Mouse (Mus musculus): ENCODE measurements around the gene Pomgnt1. TPM values are rescaled to one million over a fixed set of nuclear protein-coding genes. Genes with fewer than 3 reads are reported as not detected.
A peak's percentile ranks its signal among the peaks of the same experiment; 100 is the strongest.

The Pomgnt1 gene
- polyA plus RNA-seq, 1 experiment, result 77.5 TPM

- peak in 1 of 2 experiments; percentile 53 for DNase-seq (ENCODE audit: extremely low spot score in 1 of 2, low spot score in 1 of 2)
Observed at GRCm38 (mm10) chr4:116134990-116135389, 11.3 kb downstream of the Pomgnt1 start.

GRCm38 (mm10) chr4:116137421-116137996, 13.9 kb downstream of the Pomgnt1 start:
- no peak for DNase-seq (ENCODE audit: extremely low spot score in 1 of 2, low spot score in 1 of 2)

- peak in 1 of 2 experiments; percentile 72 for DNase-seq (ENCODE audit: extremely low spot score in 1 of 2, low spot score in 1 of 2)
Observed at GRCm38 (mm10) chr4:116140801-116141574, 17.3 kb downstream of the Pomgnt1 start.

- no peak for DNase-seq (ENCODE audit: extremely low spot score in 1 of 2, low spot score in 1 of 2)
Observed at GRCm38 (mm10) chr4:116141736-116142135, 18.1 kb downstream of the Pomgnt1 start.

GRCm38 (mm10) chr4:116142269-116142668, 18.6 kb downstream of the Pomgnt1 start:
- no peak for DNase-seq (ENCODE audit: extremely low spot score in 1 of 2, low spot score in 1 of 2)

- no peak for DNase-seq (ENCODE audit: extremely low spot score in 1 of 2, low spot score in 1 of 2)
Observed at GRCm38 (mm10) chr4:116143317-116143811, 19.7 kb downstream of the Pomgnt1 start.

GRCm38 (mm10) chr4:116143891-116144717, 20.5 kb downstream of the Pomgnt1 start:
- peak in 1 of 2 experiments; percentile 75 for DNase-seq (ENCODE audit: extremely low spot score in 1 of 2, low spot score in 1 of 2)

GRCm38 (mm10) chr4:116149812-116150155, 26.1 kb downstream of the Pomgnt1 start:
- DNase-seq (ENCODE audit: extremely low spot score in 1 of 2, low spot score in 1 of 2), result peak in 1 of 2 experiments; percentile 40

- peak in 1 of 2 experiments; percentile 51 for DNase-seq (ENCODE audit: extremely low spot score in 1 of 2, low spot score in 1 of 2)
Observed at GRCm38 (mm10) chr4:116150156-116150861, 26.7 kb downstream of the Pomgnt1 start.

GRCm38 (mm10) chr4:116150862-116151221, 27.2 kb downstream of the Pomgnt1 start:
- no peak for DNase-seq (ENCODE audit: extremely low spot score in 1 of 2, low spot score in 1 of 2)

GRCm38 (mm10) chr4:116151238-116151637, 27.6 kb downstream of the Pomgnt1 start, which contains the start of gene Lurap1:
Lurap1 (minus strand) TSS chr4:116151338.
- no peak for DNase-seq (ENCODE audit: extremely low spot score in 1 of 2, low spot score in 1 of 2)

GRCm38 (mm10) chr4:116152702-116153101, 29.1 kb downstream of the Pomgnt1 start:
- no peak for DNase-seq (ENCODE audit: extremely low spot score in 1 of 2, low spot score in 1 of 2)

- DNase-seq (ENCODE audit: extremely low spot score in 1 of 2, low spot score in 1 of 2), result no peak
Observed at GRCm38 (mm10) chr4:116157882-116158281, 34.2 kb downstream of the Pomgnt1 start.

- DNase-seq (ENCODE audit: extremely low spot score in 1 of 2, low spot score in 1 of 2), result peak in 1 of 2 experiments; percentile 69
Observed at GRCm38 (mm10) chr4:116159912-116160311, 36.3 kb downstream of the Pomgnt1 start.

- DNase-seq (ENCODE audit: extremely low spot score in 1 of 2, low spot score in 1 of 2), result peak; percentile 89
Observed at GRCm38 (mm10) chr4:116160769-116161168, 37.1 kb downstream of the Pomgnt1 start.

GRCm38 (mm10) chr4:116162142-116162541, 38.5 kb downstream of the Pomgnt1 start:
- no peak for DNase-seq (ENCODE audit: extremely low spot score in 1 of 2, low spot score in 1 of 2)

GRCm38 (mm10) chr4:116164759-116165554, 41.3 kb downstream of the Pomgnt1 start:
- no peak for DNase-seq (ENCODE audit: extremely low spot score in 1 of 2, low spot score in 1 of 2)

GRCm38 (mm10) chr4:116165708-116166407, 42.2 kb downstream of the Pomgnt1 start:
- DNase-seq (ENCODE audit: extremely low spot score in 1 of 2, low spot score in 1 of 2), result no peak

- no peak for DNase-seq (ENCODE audit: extremely low spot score in 1 of 2, low spot score in 1 of 2)
Observed at GRCm38 (mm10) chr4:116167404-116167803, 43.8 kb downstream of the Pomgnt1 start, which contains the start of gene Tspan1. Tspan1 (minus strand) TSS chr4:116167601.

All from frontal cortex, adult 2 months (tissue).